Mouse (Mus musculus) cerebellum, postnatal 4 days (tissue): ENCODE results near the gene Phox2b.

Experiments used
- DNase-seq, 2 experiments: peaks; one replicate each; pipeline ENCODE4 v3.0.0; 2022; ENCODE audit warnings: low spot score in 2 of 2, mixed read lengths in 1 of 2

Gene Phox2b

GRCm38 (mm10) chr5:67091766-67092165 is 7.3 kb downstream of the Phox2b start:
- DNase-seq: peak in 1 of 2 experiments; percentile 39

- no peak for DNase-seq
Observed at GRCm38 (mm10) chr5:67090856-67091255, 8.2 kb downstream of the Phox2b start.

GRCm38 (mm10) chr5:67083117-67083516 is 16.0 kb downstream of the Phox2b start:
- DNase-seq: no peak

GRCm38 (mm10) chr5:67063596-67063995 is 35.5 kb downstream of the Phox2b start:
- no peak for DNase-seq

- DNase-seq: no peak
Observed at GRCm38 (mm10) chr5:67060519-67060918, 38.6 kb downstream of the Phox2b start.

- DNase-seq: no peak
Observed at GRCm38 (mm10) chr5:67057803-67058202, 41.3 kb downstream of the Phox2b start.

- DNase-seq: peak in 1 of 2 experiments; percentile 53
Observed at GRCm38 (mm10) chr5:67048003-67048402, 51.1 kb downstream of the Phox2b start.
